Mouse (Mus musculus): ENCODE measurements at regions not wholly inside any gene's neighbourhood (a gene's known extent, or its start where the extent isn't known, plus 50 kb on each side); places are given as distances from the start of the nearest gene placed in this dataset.

DNA sequence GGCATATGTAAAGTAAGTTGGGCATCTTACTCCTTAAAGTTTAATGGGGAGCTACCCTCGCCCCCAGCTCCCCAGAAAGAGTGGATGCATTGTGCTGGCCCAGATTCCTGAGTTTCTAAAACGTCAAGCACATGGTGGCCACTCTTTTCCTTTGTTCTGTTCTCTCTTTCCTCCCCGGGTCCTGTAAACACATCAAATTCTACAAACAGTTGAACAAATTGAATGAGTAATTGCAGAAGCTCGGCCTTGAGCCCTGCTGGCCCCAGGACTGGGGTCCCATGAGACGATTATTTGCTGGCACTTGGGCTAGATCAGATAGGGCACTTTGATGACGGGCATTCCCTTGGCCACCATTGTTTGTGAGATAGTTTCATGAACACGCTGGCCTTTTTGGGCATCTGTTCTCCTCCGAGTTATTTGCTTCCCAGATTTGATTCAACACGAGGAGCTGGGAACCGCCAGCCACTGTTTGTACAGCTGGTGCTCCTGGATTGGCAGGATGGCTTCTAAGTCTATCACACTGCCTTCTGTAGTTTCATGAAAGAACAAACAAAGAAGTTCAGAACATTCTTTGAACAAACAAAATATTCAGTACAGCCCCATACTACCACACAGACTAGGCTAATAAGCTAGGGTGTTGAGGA lies 257.5 kb upstream of the Msx2 start:
- H3K4me2 ChIP-seq (replicated peaks) = no peak overlapping the region
- 0 out of 2 replicates have a peak, but pooled peaks cover 4% of the 10 kb centered on the region for H3K4me1 ChIP-seq (replicated peaks)
- no peak overlapping the region for H3K27ac ChIP-seq
- no peak overlapping the region for H3K4me3 ChIP-seq (replicated peaks)
- no peak for ATAC-seq
- H3K36me3 ChIP-seq = no peaks in the 10 kb centered on the region
- WGBS = 76% methylated on average over 10 of the region's 10 CpGs
- H3K9me3 ChIP-seq = no peaks in the 10 kb centered on the region
- H3K27me3 ChIP-seq = no peaks in the 10 kb centered on the region
- no peak overlapping the region for H3K9ac ChIP-seq (replicated peaks)

DNA sequence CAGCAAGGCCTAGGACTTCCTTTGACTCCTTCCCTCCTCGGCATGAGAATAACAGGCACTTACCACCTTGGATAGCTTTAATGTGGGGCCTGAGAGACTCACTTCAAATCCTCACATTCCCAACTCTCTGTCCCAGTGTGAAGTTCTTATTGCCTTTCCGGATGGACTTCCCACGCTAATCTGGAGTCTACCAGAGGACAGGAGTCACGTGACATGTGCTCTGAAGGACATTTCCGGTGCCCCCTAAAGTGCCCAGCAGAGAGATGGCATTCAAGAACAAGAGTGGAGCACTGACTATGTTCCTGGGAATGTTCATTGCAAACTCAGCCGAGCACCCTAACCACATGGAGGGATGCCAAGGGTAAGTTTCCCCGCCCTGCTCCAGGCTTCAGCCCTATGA lies 257.0 kb upstream of the Msx2 start:
- no peak for ATAC-seq
- Histone ChIP-seq H3K9ac (replicated peaks) (no peak overlapping the region), H3K36me3 (no peaks in the 10 kb centered on the region), H3K27ac (no peak overlapping the region), H3K4me3 (replicated peaks) (no peak overlapping the region), H3K4me2 (replicated peaks) (no peak overlapping the region), H3K4me1 (replicated peaks) (0 out of 2 replicates have a peak, but pooled peaks cover 1% of the 10 kb centered on the region), H3K9me3 (no peaks in the 10 kb centered on the region), H3K27me3 (no peaks in the 10 kb centered on the region)
- WGBS = 90% methylated on average over 7 of the region's 7 CpGs

DNA sequence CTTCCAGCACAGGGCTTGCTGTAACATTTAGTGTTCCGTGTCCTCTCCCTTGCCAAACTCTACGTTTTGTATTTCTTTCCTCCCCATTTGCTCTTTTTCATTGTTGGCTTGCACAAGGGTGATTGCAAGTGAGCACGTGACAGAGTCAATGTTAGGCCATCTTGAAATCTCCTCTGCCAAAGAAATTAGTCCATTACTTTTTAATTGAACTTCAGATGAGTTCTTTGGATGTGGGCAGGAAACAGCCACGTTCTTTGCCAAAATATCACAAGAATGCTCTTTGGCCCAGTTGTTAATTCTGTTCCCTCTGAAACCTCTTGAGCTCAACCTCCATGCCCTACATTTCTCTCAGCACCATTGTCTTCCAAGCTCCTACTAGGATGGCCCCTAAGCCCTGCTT lies 253.2 kb upstream of the Msx2 start:
- no peak overlapping the region for H3K9ac ChIP-seq (replicated peaks)
- 0 out of 2 replicates have a peak, but pooled peaks cover 4% of the 10 kb centered on the region for H3K4me1 ChIP-seq (replicated peaks)
- 86% methylated on average over 4 of the region's 4 CpGs for WGBS
- H3K4me3 ChIP-seq (replicated peaks) = no peak overlapping the region
- H3K4me2 ChIP-seq (replicated peaks) = no peak overlapping the region
- no peaks in the 10 kb centered on the region for H3K36me3 ChIP-seq
- H3K9me3 ChIP-seq = no peaks in the 10 kb centered on the region
- no peaks in the 10 kb centered on the region for H3K27me3 ChIP-seq
- ATAC-seq = no peak
- no peak overlapping the region for H3K27ac ChIP-seq

DNA sequence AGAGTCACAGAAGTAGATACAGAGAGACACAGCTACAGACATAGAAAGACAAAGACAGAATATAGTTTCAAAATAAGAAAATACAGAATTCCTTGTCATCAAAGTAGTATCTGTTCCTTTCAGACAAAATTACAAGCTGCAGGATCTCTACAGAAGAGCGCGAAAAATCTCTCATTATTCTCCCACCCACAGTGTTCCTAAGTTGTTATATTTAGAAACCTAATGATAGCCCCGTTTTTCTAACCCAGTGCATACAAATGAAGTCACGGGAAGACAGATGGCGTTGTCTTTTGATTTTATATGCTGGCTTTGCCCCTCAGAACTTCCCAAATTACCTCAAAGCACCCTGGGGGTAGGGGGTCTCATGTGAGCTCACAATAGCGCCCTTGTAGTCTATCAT lies 250.0 kb upstream of the Msx2 start:
- H3K9ac ChIP-seq (replicated peaks) = no peak overlapping the region
- H3K4me1 ChIP-seq (replicated peaks) = 0 out of 2 replicates have a peak, but pooled peaks cover 4% of the 10 kb centered on the region
- no peaks in the 10 kb centered on the region for H3K9me3 ChIP-seq
- H3K4me3 ChIP-seq (replicated peaks) = no peak overlapping the region
- H3K4me2 ChIP-seq (replicated peaks) = no peak overlapping the region
- no peak for ATAC-seq
- H3K27me3 ChIP-seq = 0 out of 2 replicates have a peak, but pooled peaks cover 6% of the 10 kb centered on the region
- WGBS = 57% methylated on average over 6 of the region's 6 CpGs
- no peaks in the 10 kb centered on the region for H3K36me3 ChIP-seq
- no peak overlapping the region for H3K27ac ChIP-seq

DNA sequence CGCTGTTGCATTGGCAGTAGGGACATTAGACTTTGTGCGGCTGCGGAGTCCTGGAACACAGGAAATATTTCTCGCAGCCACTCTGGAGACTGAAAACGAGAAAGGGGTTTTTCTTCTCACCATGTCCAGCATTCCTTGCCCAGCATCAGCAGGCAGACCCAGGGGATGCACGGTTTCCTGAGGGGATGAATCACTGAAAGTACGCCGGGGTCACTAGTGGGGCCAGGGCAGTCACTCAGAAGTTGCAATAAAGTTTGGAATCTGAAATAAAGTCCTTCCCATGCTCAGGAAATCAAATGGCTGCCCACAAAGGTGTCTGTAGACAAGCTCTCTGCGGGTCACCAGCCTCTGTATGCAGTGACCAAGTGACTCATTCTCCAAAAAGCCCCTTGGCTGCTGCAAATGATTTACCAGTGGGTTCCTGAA lies 248.2 kb upstream of the Msx2 start:
- H3K4me1 ChIP-seq (replicated peaks) = 0 out of 2 replicates have a peak, but pooled peaks cover 4% of the 10 kb centered on the region
- WGBS = 81% methylated on average over 9 of the region's 9 CpGs
- H3K27ac ChIP-seq = no peak overlapping the region
- H3K4me3 ChIP-seq (replicated peaks) = no peak overlapping the region
- H3K27me3 ChIP-seq = 0 out of 2 replicates have a peak, but pooled peaks cover 6% of the 10 kb centered on the region
- H3K9me3 ChIP-seq = no peaks in the 10 kb centered on the region
- no peak overlapping the region for H3K9ac ChIP-seq (replicated peaks)
- ATAC-seq = no peak
- H3K4me2 ChIP-seq (replicated peaks) = no peak overlapping the region
- H3K36me3 ChIP-seq = no peaks in the 10 kb centered on the region

DNA sequence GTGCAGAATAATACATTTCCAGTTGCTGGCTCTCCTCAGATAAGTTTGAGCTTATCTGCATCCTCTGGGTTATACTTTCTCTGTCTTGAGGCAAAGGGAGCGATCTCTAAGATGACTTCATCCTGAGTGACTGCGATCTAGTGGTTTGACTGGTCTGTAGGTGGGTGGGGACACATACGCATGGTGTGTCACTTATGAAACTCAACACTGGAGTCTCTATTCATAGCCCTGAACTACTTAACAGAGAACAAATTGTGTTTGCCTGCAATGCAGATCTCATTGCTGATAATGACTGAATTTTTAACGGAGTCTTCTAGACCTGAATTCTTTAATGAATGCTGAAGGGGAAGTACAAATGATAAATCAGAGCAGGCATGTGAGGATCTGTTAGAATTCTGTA lies 244.7 kb upstream of the Msx2 start:
- Histone ChIP-seq H3K27ac (no peak overlapping the region), H3K36me3 (no peaks in the 10 kb centered on the region), H3K27me3 (0 out of 2 replicates have a peak, but pooled peaks cover 6% of the 10 kb centered on the region), H3K9ac (replicated peaks) (no peak overlapping the region), H3K4me3 (replicated peaks) (no peak overlapping the region), H3K9me3 (no peaks in the 10 kb centered on the region), H3K4me2 (replicated peaks) (no peak overlapping the region), H3K4me1 (replicated peaks) (no peaks in the 10 kb centered on the region)
- WGBS = 89% methylated on average over 4 of the region's 4 CpGs
- ATAC-seq = no peak

DNA sequence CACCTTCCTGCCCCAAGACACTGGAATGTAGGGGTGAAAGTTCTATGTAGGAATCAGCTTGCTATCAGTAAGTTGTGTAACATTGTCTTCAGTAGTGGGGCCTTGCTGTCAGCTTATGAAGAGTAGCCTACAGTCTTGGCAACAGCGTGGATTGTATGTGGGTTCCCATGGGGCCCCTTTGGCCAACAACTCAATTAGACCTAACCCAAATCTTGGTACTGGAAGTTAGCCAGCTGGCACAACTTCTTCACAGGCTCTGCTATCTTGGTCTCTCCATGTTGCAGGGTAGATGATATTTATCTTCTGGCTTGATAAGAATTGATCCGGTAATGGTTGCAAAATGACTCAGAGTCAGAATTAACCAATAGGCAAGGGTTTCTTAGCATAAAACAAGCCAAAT lies 244.2 kb upstream of the Msx2 start:
- 82% methylated on average over 2 of the region's 2 CpGs for WGBS
- no peak for ATAC-seq

DNA sequence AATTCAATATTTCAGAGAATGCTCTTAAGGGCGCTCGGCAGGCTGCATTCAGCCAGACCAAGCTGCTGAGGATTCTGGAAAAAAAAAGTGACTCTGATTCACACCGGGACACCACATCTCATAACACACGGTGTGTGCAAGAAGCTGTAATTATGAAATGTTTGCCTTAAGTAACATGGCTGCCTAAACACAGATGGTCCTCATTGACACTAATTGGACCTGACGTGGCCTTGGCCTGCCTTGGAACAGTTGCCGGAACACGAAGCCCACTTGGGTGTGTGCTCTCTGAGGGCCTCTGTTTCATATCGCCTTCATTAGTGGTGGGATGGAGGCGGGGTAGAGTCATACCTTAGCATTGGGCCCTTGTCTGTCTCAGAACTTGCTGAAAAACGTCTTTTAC lies 236.2 kb upstream of the Msx2 start:
- H3K9ac ChIP-seq (replicated peaks) = no peak overlapping the region
- peaks cover 3% of the 10 kb centered on the region; the same call in 1 of the 2 replicates for H3K4me1 ChIP-seq (replicated peaks)
- no peaks in the 10 kb centered on the region for H3K36me3 ChIP-seq
- H3K4me2 ChIP-seq (replicated peaks) = no peak overlapping the region
- ATAC-seq = no peak
- no peaks in the 10 kb centered on the region for H3K27me3 ChIP-seq
- H3K9me3 ChIP-seq = no peaks in the 10 kb centered on the region
- no peak overlapping the region for H3K27ac ChIP-seq
- WGBS = 67% methylated on average over 10 of the region's 10 CpGs
- no peak overlapping the region for H3K4me3 ChIP-seq (replicated peaks)

More for the DNA sequence above, 244.2 kb upstream of the Msx2 start:
- H3K4me2 ChIP-seq (replicated peaks) = no peak overlapping the region
- H3K4me1 ChIP-seq (replicated peaks) = no peaks in the 10 kb centered on the region
- H3K9ac ChIP-seq (replicated peaks) = no peak overlapping the region
- H3K27ac ChIP-seq = no peak overlapping the region
- H3K27me3 ChIP-seq = 0 out of 2 replicates have a peak, but pooled peaks cover 6% of the 10 kb centered on the region
- H3K9me3 ChIP-seq = no peaks in the 10 kb centered on the region
- no peaks in the 10 kb centered on the region for H3K36me3 ChIP-seq
- no peak overlapping the region for H3K4me3 ChIP-seq (replicated peaks)

DNA sequence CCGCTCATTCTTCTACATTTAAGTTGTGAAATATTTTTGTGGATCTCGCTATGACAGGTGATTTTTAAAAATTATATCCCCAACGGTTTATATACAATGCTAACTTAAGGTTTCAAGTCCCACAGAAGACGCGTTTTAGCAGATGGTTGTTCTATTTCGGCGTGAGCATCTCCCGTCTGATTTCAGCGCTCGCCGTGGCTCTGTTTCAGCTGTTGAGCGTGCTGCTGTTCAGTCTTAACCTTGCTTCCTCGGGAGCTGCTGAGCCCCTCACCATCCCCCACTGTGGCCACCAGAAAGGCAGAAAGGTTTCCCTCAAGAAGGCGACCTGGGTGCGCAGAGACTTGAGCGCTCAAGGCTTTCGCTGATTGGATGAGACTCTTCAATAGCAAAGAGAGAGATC lies 234.7 kb upstream of the Msx2 start:
- 83% methylated on average over 17 of the region's 17 CpGs for WGBS

DNA sequence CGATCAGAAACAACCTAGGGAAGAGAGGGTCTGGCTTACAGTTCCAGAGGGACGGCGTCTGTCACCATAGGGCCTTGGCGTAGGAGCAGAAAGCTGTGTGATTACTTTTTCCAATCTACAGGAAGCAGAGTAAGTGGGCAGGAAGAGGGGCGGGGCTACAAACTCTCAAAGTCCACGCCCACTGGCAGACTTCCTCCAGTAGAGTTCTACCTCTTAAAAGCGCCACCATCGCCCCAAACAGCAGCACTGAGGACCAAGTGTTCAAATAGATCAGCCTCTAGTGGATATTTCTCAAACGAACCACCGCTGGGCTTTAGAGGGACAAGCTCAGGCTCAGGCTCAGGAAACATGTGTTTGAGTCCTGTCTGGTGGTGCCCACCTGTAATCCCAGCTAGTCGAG lies 231.2 kb upstream of the Msx2 start:
- Histone ChIP-seq H3K9ac (replicated peaks) (no peak overlapping the region), H3K4me3 (replicated peaks) (no peak overlapping the region), H3K36me3 (no peaks in the 10 kb centered on the region), H3K9me3 (no peaks in the 10 kb centered on the region), H3K4me2 (replicated peaks) (no peak overlapping the region), H3K4me1 (replicated peaks) (peaks cover 2% of the 10 kb centered on the region; the same call in 1 of the 2 replicates), H3K27ac (no peak overlapping the region), H3K27me3 (no peaks in the 10 kb centered on the region)
- ATAC-seq = no peak
- 93% methylated on average over 11 of the region's 11 CpGs for WGBS

More for the DNA sequence above, 234.7 kb upstream of the Msx2 start:
- H3K4me2 ChIP-seq (replicated peaks) = no peak overlapping the region
- H3K27ac ChIP-seq = no peak overlapping the region
- H3K4me3 ChIP-seq (replicated peaks) = no peak overlapping the region
- H3K4me1 ChIP-seq (replicated peaks) = peaks cover 3% of the 10 kb centered on the region; the same call in 1 of the 2 replicates
- H3K9me3 ChIP-seq = no peaks in the 10 kb centered on the region
- H3K27me3 ChIP-seq = no peaks in the 10 kb centered on the region
- ATAC-seq = no peak
- no peak overlapping the region for H3K9ac ChIP-seq (replicated peaks)
- no peaks in the 10 kb centered on the region for H3K36me3 ChIP-seq

DNA sequence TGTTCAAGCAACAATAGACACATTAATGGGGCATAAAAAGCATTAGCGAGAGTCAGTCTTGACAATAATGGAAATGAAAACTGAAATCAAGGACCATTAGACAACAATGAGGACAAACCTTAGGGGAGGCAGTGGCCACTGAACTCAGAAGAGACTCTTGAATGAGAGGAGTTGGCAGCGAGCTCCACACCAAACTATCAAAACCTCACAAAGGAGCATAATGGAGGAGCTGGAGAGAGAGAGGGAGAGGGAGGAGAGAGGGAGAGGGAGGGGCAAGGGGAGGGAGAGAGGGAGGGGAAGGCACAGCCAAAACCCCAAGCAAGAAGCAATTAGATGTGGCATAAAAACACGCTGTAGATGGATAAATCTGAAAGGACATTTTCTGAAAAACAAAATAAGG lies 227.4 kb upstream of the Msx2 start:
- no peaks in the 10 kb centered on the region for H3K36me3 ChIP-seq
- WGBS = 51% methylated on average over 3 of the region's 3 CpGs
- no peak overlapping the region for H3K4me3 ChIP-seq (replicated peaks)
- H3K27me3 ChIP-seq = no peaks in the 10 kb centered on the region
- no peak overlapping the region for H3K9ac ChIP-seq (replicated peaks)
- no peak overlapping the region for H3K4me2 ChIP-seq (replicated peaks)
- H3K27ac ChIP-seq = no peak overlapping the region
- H3K4me1 ChIP-seq (replicated peaks) = 0 out of 2 replicates have a peak, but pooled peaks cover 4% of the 10 kb centered on the region
- no peak for ATAC-seq
- H3K9me3 ChIP-seq = no peaks in the 10 kb centered on the region

DNA sequence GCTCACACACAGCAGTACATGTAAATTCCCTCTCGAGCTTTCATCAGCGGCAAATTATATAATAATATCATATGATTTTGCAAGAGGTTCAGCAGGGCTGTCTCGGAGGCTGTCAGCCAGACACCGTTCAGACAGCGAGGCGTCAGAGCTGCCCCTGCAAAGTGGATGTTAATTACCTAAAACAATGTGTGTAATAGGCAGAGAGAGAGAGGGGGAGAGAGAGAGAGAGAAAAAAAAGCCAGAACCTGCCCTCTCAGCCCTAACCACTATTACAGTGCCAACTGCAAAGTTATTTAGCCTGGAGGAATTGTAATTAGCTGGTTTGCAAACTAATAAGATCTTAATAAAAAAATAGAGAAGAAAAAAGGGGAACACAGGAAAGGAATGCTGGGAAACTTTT lies 225.1 kb upstream of the Msx2 start:
- Histone ChIP-seq H3K36me3 (no peaks in the 10 kb centered on the region), H3K27ac (no peak overlapping the region), H3K9me3 (no peaks in the 10 kb centered on the region), H3K27me3 (no peaks in the 10 kb centered on the region), H3K4me3 (replicated peaks) (no peak overlapping the region), H3K4me2 (replicated peaks) (no peak overlapping the region), H3K4me1 (replicated peaks) (0 out of 2 replicates have a peak, but pooled peaks cover 4% of the 10 kb centered on the region), H3K9ac (replicated peaks) (no peak overlapping the region)
- ATAC-seq = peak; percentile 40; the same call in 1 of the 2 replicates
- 55% methylated on average over 6 of the region's 6 CpGs for WGBS

DNA sequence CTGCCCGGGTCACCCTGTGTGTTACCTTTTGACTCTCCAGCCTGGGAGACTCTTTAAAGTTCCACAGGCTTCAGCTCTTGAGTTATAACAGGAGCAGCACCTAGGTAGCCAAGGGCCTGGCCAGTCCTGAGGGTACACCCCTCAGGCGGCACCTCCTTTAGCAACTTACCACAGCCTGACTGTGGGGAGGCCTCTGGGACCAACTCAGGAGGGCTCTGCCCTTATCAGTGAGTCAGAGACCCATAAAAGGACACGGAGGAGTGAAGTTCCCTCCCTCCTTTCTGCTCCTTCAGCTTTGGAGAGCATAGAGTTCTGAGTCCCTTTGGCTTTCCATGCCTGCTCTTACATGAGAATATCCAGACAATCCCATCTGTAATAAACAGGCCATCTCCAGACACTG lies 222.5 kb upstream of the Msx2 start:
- Histone ChIP-seq H3K4me2 (replicated peaks) (no peak overlapping the region), H3K27me3 (peaks cover 13% of the 10 kb centered on the region), H3K9me3 (no peaks in the 10 kb centered on the region), H3K4me3 (replicated peaks) (no peak overlapping the region), H3K27ac (no peak overlapping the region), H3K9ac (replicated peaks) (no peak overlapping the region), H3K36me3 (no peaks in the 10 kb centered on the region), H3K4me1 (replicated peaks) (0 out of 2 replicates have a peak, but pooled peaks cover 4% of the 10 kb centered on the region)
- 47% methylated on average over 3 of the region's 3 CpGs for WGBS
- ATAC-seq = no peak

All from midbrain, embryonic 13.5 days (tissue).